Mouse (Mus musculus) gastrocnemius, postnatal 10 days (tissue): ENCODE data around the gene Sept9. TPM values are rescaled to one million over a fixed set of nuclear protein-coding genes. Genes with fewer than 3 reads are reported as not detected.

Experiments
- DNase-seq: peaks from one replicate; pipeline ENCODE4 v3.0.0; 2021; ENCODE audit warnings: mixed read lengths
- total RNA-seq, 2 experiments: library from RNA; stranded (reverse); gene quantifications; 2 replicates each; pipeline ENCODE4 v1.2.3; 2021

The Sept9 gene
- total RNA-seq, 2 experiments from 2014 or later, result 40.1 to 51.9 TPM

DNA sequence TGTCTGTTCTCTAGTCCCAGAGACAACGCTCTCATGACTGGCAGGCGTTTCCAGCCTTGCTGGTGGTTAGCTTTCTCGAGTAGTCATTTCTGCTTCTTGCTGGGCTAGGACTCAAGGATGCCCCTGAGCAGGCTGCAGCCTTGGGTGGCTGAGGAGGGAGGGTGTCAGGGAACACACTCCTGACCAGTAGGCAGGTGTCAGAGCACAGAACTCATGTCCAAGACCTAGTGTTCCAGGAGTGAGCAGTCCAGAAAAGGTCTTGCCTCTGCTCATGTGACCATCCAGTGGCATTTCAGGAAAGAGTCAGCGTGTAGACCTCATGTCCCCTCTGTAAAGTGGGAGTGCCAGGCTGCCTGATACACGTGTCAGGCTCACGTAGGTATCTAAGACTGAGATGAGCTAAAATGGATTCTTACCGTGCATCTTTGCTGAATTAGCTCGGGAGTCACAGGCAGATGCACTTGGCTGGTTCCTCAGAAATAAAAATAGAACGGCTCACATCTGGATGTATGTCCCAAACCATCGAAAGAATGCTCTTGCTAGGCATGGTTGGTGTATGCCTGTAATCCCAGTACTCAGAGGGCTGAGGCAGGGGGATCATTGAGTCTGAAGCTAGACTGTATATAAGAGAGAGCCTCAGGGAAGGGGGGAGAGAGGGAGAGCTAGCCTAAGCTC lies 149.1 kb downstream of the Sept9 start:
- no peak for DNase-seq

DNA sequence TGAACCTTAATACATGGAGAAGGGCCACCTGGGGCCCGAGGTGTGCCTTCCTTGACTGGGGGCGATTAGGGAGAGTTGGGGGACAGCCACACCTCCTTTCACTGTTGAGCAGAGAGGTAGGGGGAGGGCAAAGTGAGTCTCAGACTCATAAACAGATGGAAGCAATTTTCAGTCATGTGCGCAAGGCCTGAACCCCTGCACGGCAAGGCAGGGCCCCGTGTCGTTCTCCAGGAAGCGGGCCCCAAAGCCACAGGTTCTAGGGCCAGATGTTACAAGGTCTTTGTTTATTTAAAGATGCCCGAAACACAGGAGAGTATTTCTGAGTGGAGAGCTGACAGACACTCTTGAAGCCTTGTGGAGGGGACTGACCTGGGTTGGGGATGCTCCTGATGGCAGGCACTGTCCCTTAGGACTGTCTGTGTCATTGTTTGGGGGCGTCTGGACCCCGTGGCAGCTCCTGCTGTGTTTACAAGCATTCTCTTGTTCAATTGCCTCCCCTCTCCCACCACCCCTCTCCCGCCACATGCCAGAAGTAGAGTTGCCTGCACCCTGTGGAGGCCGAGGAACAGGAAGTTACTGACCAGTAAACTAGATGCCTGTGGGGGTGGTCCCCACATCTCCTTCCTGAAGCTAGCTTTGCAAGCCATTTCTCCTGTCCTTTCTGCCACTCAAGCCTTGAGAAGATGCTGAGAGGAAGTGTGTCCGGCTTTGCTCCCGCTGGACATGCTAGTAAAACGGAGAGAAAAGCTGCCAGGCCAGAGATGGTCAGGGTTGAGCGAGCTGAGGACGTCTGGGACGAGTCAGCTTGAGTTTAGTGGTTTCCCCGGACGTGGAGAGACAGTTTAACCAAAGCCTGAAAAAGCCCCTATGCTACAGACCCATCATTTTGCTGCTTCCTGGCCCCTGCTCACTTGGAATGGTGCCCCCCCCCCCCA lies 150.2 kb downstream of the Sept9 start:
- DNase-seq, result no peak

DNA sequence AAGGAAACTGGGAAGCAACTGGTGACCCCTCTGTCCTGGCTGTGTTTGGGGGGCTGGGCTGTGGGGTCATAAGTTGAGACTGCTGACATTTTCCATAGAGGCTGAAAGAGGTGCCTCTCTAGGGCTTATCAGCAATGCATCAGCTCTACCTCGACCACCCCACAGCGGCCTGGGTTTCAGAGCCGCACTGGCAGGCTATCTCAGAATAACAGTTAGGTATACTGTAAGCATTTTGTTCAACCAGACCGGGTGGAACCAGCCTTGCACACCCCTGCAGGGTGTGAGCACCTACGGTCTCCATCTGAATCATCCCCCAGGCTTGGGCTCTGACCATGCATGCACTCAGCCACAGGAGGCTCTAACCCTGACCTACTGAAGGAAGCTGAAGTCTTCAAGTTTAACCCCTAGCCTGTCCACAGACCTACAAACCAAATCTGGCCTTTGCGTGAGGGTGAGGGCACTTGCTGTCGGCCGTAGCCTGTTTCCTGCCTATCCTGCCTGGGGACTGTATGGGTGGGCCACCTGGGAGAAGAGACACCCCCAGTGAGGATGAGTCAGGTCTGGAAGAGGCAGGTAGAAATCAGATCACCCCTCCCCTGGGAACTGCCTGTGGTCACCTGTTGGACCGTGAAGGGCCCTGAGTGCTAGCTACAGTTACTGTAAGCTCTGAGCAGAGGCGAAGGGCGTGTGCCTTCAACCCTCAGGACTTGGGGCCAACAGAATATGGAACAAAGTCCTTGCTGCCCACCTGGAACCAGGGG lies 151.2 kb downstream of the Sept9 start:
- DNase-seq, result no peak

GRCm38 (mm10) chr11:117353126-117353525 lies 153.7 kb downstream of the Sept9 start:
- no peak for DNase-seq

DNA sequence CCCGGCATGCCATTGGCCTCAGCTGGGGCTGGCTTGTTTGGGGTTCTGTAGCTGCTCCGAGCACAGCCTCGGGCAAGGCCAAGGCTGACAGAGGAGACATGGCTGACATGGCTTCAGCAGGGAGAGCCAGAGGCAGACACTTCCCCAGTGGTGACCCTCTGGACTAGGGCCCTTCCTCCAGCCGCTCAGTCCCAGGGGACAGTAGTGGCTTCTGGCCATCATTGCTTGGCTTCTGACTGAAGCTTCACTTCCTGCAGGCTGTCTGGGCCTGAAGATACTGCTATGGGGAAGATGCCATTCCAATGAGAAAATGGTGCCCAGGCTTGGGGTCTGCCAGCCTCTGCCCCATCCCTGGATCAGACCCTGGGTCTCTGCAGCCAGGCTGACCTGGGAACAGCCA lies 154.6 kb downstream of the Sept9 start:
- DNase-seq, result peak; percentile 72

- no peak for DNase-seq
Observed at GRCm38 (mm10) chr11:117356937-117357336, 157.5 kb downstream of the Sept9 start.

- peak; percentile 98 for DNase-seq
Observed at GRCm38 (mm10) chr11:117357916-117358639, 158.6 kb downstream of the Sept9 start.

DNA sequence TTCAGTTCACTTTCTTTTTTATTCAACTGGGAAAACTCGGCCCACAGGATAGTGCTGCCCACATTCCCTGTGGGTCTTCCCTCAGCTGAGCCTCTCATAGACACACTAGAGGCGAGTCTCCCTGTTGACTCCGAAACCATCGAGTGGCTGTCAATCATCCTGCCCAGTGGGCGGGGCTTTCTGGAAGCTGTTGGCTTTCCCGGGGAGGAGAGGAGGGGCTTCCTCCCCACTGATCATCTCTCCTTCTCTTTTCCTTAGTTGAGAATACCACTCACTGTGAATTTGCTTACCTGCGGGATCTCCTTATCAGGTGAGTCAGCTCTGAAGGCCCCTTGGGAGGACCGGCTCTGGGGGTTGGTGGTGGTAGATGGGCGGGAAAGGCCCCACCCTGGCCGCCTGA lies 159.7 kb downstream of the Sept9 start:
- DNase-seq, result no peak

- peak; percentile 79 for DNase-seq
Observed at GRCm38 (mm10) chr11:117359870-117360269, 160.4 kb downstream of the Sept9 start.

DNA sequence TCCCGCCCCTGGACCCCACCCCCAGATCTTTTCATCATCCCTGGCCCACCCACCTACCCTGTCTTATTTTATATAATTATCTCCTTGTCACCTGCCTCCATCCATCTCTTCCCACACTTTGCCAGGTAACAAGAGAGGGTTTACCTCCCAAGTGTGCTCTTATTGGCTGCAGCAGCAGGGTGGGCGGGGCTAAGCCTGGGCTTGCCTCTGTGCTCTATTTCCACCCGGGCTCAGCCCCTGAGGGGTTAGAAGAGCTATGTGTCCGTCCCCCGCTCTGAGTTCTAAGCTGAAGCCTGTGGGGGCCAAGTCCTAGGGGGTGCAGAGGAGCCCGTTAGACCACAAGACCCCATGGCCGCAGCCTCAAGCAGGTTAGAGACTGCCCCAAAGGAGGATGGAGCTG lies 161.1 kb downstream of the Sept9 start:
- no peak for DNase-seq

- DNase-seq, result no peak
Observed at GRCm38 (mm10) chr11:117362307-117362706, 162.8 kb downstream of the Sept9 start.

DNA sequence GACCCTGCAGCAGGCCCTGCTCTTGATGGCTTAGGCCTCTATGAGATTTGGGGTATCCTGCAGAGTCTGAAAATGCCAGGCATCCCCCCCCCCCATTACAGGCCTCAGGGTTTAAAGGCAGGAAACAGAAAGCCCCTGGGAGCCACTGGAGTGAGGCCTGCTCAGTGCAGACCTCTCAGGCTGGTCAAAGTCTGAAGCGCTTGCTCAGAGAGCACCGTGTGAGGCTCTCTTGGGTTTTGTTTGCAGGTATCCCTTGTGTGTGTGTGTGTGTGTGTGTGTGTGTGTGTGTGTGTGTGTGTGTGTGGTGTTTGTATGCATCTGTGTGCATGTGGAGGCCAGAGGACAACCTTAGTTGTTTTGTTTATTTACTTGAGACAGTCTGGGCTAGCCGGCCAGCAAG lies 164.5 kb downstream of the Sept9 start:
- no peak for DNase-seq

GRCm38 (mm10) chr11:117366426-117366825 lies 167.0 kb downstream of the Sept9 start:
- DNase-seq, result peak; percentile 56

GRCm38 (mm10) chr11:117366861-117367357 lies 167.4 kb downstream of the Sept9 start:
- DNase-seq, result no peak

DNA sequence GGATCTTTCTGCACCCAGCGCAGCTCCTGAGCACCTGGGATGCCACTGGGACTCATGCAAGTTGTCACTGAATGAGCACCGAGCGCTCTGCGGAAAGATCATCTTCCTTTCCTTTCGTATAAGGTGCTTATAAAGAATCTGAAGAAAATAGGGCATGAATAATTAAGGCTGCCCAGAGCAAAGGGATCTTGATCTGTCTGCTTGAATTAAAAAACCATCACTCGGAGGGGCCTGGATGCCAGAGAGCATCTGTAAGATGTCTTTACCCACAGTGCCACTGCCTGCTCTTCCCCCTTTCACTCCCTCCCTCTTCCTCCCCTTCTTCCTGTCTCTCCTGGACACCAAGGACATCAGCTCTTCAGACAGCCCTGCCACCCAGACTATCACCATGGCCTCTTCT lies 168.5 kb downstream of the Sept9 start:
- no peak for DNase-seq

DNA sequence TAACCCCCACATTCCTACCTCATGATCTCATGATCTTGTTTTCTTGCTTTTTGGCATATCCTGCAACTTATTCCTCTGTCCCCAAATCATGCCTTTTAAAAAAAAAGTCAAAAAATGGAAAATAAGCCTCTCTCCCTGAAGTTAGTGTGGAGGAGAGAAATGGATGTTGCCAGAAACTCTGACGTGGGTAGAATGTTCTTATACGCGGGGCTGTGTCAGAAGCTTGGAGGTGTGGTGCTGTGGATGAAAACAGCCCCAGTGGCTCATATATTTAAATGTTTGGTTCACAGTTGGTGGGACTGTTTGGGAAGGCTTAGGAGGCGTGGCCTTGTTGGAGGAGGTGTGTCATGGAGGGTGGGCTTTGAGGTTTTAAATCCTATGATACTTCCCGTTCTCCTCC lies 169.9 kb downstream of the Sept9 start:
- DNase-seq, result no peak

DNA sequence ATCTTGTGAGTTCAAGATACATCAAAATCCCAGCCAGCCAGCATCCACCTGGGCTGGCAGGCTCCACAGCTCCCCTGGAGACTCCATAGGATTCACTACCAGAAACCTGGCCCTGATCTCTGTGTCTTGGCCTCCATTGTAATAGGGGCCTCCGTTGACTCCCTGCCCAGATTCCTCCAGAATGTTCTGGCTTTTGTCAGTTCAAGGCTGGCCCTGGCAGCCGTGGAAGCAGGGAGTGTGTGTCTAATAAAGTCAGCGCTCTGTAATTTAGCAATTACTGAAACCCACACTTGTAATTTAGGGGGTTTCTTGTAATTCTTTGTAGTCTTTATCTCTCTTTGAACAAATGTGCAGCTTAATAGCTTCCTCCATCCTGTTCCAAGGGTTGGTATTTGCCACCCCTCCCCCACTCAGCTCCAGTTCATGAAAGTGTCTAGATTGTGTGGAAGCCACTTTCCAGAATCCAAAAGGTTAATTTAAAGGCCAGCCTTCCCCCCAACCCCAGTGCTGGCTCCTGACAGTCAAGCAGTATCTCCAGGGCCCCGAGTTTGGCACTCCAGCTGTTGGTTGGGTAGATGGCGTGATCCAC lies 170.9 kb downstream of the Sept9 start:
- no peak for DNase-seq

GRCm38 (mm10) chr11:117372537-117372936 lies 173.1 kb downstream of the Sept9 start:
- no peak for DNase-seq

DNA sequence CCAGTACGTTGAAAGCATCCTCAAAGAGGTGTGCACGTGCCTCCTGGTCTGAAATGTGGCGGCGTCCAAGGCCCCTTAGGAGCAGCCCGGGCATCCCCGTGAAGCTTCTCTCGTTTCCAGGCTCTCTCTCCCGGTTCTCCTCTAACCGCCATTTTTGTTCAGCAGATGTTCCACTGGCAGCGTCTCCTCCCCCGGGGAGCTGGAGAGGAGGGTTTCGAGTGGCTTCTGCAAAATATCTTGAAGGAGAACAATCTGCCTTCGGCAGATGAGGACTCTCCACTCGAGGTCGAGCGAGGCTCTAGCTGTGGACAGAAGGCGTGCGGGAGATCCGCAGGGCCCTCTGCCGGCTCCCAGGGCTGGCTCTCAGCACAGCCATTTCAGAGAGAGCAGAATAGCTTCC lies 173.7 kb downstream of the Sept9 start:
- peak; percentile 55 for DNase-seq

DNA sequence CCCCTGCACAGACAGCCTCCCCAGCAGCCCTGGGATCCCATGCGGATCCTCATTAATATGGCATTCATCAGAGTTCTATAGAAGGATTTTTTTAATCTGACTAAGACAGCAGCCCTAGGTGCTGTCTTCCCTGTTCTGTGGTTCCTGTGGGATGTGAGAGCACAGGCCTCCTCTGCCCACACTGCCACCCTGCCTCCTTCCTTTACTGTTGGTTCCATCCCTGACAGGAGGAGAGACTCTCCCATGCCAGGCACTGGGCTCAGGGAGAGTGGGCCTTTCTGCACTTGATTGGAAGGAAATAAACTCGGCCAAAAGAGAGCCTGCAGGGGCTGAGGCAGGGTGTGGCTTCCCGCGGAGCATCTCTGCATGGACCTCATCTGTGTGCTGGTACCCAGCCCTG lies 174.4 kb downstream of the Sept9 start:
- DNase-seq, result peak; percentile 5

- DNase-seq, result no peak
Observed at GRCm38 (mm10) chr11:117374288-117374687, 174.8 kb downstream of the Sept9 start.

- no peak for DNase-seq
Observed at GRCm38 (mm10) chr11:117379774-117380173, 180.3 kb downstream of the Sept9 start.
